8 mouse cellular contexts compared by ENCODE assay signal in genomic region chr16:33382341-33382740, GRCm38 (mm10). TPM values are rescaled to one million over a fixed set of nuclear protein-coding genes. Genes with fewer than 3 reads are reported as not detected.
DNase-seq lines count a peak whose midpoint lies in the region; ATAC-seq and TF ChIP-seq lines count a peak whose summit lies in the region.

No protein-coding gene starts in this region.

- no peak for ATAC-seq in hindbrain, embryonic 15.5 days (ENCODE audit: low FRiP score, low read depth)
- no peak for ATAC-seq in midbrain, embryonic 16.5 days

- TF ChIP-seq EP300 in MEL (IDR thresholded peaks at IDR 0.05; ENCODE audit: low read depth in 1 of 2, low read length in 2 of 2), result no peak

- DNase-seq in kidney, adult 2 months, result peak; percentile 19
- DNase-seq in kidney, adult 18-20 months, result no peak
- peak; percentile 45 for DNase-seq in MEL (ENCODE audit: low read depth, low spot score)
- DNase-seq in layer of hippocampus, adult 9-10 months (ENCODE audit: low spot score), result no peak
- no peak for DNase-seq in thymus, adult 2 months
- no peak for DNase-seq in B cell, adult 2 months

- H3K4me3 ChIP-seq in kidney, adult 2 months (ENCODE audit: insufficient read depth, low read depth, low read length), result peak overlapping the region; percentile 96
- H3K4me3 ChIP-seq in MEL (ENCODE audit: control insufficient read depth in 1 of 2, insufficient read depth in 1 of 2, low read depth in 2 of 2, low read length in 2 of 2), result peak overlapping the region; percentile 90 to 95
- peak overlapping the region; percentile 91 for H3K4me3 ChIP-seq in hindbrain, embryonic 15.5 days
- H3K4me3 ChIP-seq in midbrain, embryonic 16.5 days (ENCODE audit: low read depth, low read length), result peak overlapping the region; percentile 93
- no peak overlapping the region for H3K4me3 ChIP-seq in thymus, adult 2 months (ENCODE audit: control insufficient read depth, insufficient read depth, low read length)

- H3K27me3 ChIP-seq in kidney, adult 2 months (replicated peaks; ENCODE audit: control insufficient read depth, insufficient read depth, low read length), result no peaks in the 10 kb centered on the region
- no peaks in the 10 kb centered on the region for H3K27me3 ChIP-seq in MEL (ENCODE audit: control insufficient read depth in 1 of 2, insufficient read depth in 2 of 2, low read length in 2 of 2)
- no peaks in the 10 kb centered on the region for H3K27me3 ChIP-seq in hindbrain, embryonic 15.5 days
- no peaks in the 10 kb centered on the region for H3K27me3 ChIP-seq in midbrain, embryonic 16.5 days (ENCODE audit: control insufficient read depth, insufficient read depth, low read depth, low read length)
- H3K27me3 ChIP-seq in thymus, adult 2 months (ENCODE audit: control insufficient read depth, insufficient read depth, low read length), result no peaks in the 10 kb centered on the region

- no peaks in the 10 kb centered on the region for H3K36me3 ChIP-seq in kidney, adult 2 months (ENCODE audit: control insufficient read depth, insufficient read depth, low read length)
- peaks cover 0 to 28% of the 10 kb centered on the region in 2 experiments; a peak in 3 of 4 replicates for H3K36me3 ChIP-seq in MEL (ENCODE audit: control insufficient read depth in 1 of 2, insufficient read depth in 2 of 2, low read length in 2 of 2)
- no peaks in the 10 kb centered on the region for H3K36me3 ChIP-seq in hindbrain, embryonic 15.5 days
- H3K36me3 ChIP-seq in midbrain, embryonic 16.5 days (ENCODE audit: control insufficient read depth, insufficient read depth, low read length), result no peaks in the 10 kb centered on the region
- H3K36me3 ChIP-seq in thymus, adult 2 months (ENCODE audit: control insufficient read depth, insufficient read depth, low read length), result no peaks in the 10 kb centered on the region

- TF ChIP-seq RAD21 in MEL (IDR thresholded peaks at IDR 0.05; ENCODE audit: low read depth, low read length), result no peak

- peaks cover 10% of the 10 kb centered on the region; the same call in 1 of the 2 replicates for H3K4me1 ChIP-seq in kidney, adult 2 months (ENCODE audit: control insufficient read depth, insufficient read depth, low read length)
- H3K4me1 ChIP-seq in MEL (ENCODE audit: control insufficient read depth in 1 of 2, insufficient read depth in 2 of 2, low read length in 2 of 2), result peaks cover 4 to 19% of the 10 kb centered on the region in 2 experiments
- H3K4me1 ChIP-seq in hindbrain, embryonic 15.5 days (replicated peaks), result peaks cover 33% of the 10 kb centered on the region
- H3K4me1 ChIP-seq in midbrain, embryonic 16.5 days (ENCODE audit: control insufficient read depth, insufficient read depth, low read length), result peaks cover 24% of the 10 kb centered on the region
- peaks cover 9% of the 10 kb centered on the region for H3K4me1 ChIP-seq in thymus, adult 2 months (replicated peaks; ENCODE audit: control insufficient read depth, insufficient read depth, low read length)

- peaks cover 64% of the 10 kb centered on the region for H3K79me2 ChIP-seq in MEL (ENCODE audit: control insufficient read depth, insufficient read depth, low read length, poor library complexity)

- WGBS in kidney, adult 2 months, result 6% methylated on average over 4 of the region's 4 CpGs
- 28% methylated on average over 4 of the region's 4 CpGs for WGBS in hindbrain, embryonic 15.5 days
- 35% methylated on average over 4 of the region's 4 CpGs for WGBS in midbrain, embryonic 16.5 days
- WGBS in thymus, adult 2 months, result 13% methylated on average over 4 of the region's 4 CpGs

- peak overlapping the region; percentile 58; the same call in 1 of the 2 replicates for H3K27ac ChIP-seq in kidney, adult 2 months (ENCODE audit: insufficient read depth, low read depth, low read length)
- H3K27ac ChIP-seq in MEL (ENCODE audit: control insufficient read depth, low read depth, low read length), result peak overlapping the region; percentile 53; the same call in 1 of the 2 replicates
- H3K27ac ChIP-seq in hindbrain, embryonic 15.5 days (replicated peaks), result peak overlapping the region; percentile 97
- peak overlapping the region; percentile 97 for H3K27ac ChIP-seq in midbrain, embryonic 16.5 days (ENCODE audit: low read length)
- no peak overlapping the region for H3K27ac ChIP-seq in thymus, adult 2 months (ENCODE audit: control insufficient read depth, insufficient read depth, low read length)

- TF ChIP-seq POLR2A in kidney, adult 2 months (IDR thresholded peaks at IDR 0.05; ENCODE audit: low read depth, low read length), result no peak
- TF ChIP-seq POLR2A in MEL (IDR thresholded peaks at IDR 0.05; ENCODE audit: control insufficient read depth in 1 of 2, insufficient read depth in 1 of 2, low read depth in 1 of 2, low read length in 2 of 2, poor library complexity in 1 of 2), result no peak
- TF ChIP-seq POLR2A in thymus, adult 2 months (IDR thresholded peaks at IDR 0.05; ENCODE audit: control insufficient read depth, extremely low read depth, insufficient read depth, low read length, poor library complexity), result no peak

- H3K9ac ChIP-seq in MEL (ENCODE audit: control insufficient read depth, low read depth, low read length, poor library complexity, severe bottlenecking), result peak overlapping the region; percentile 96
- H3K9ac ChIP-seq in hindbrain, embryonic 15.5 days, result peak overlapping the region; percentile 94
- H3K9ac ChIP-seq in midbrain, embryonic 16.5 days (ENCODE audit: low read depth, low read length), result peak overlapping the region; percentile 97

- no peaks in the 10 kb centered on the region for H3K9me3 ChIP-seq in MEL (replicated peaks; ENCODE audit: insufficient read depth, low read length)
- H3K9me3 ChIP-seq in hindbrain, embryonic 15.5 days, result no peaks in the 10 kb centered on the region
- H3K9me3 ChIP-seq in midbrain, embryonic 16.5 days (replicated peaks; ENCODE audit: control insufficient read depth, low read length, poor library complexity, severe bottlenecking), result no peaks in the 10 kb centered on the region

- no peak for TF ChIP-seq CTCF in kidney, adult 2 months (conservative IDR thresholded peaks at IDR 0.05; ENCODE audit: insufficient read depth, insufficient read length, low read depth, low read length)
- TF ChIP-seq CTCF in MEL (IDR thresholded peaks at IDR 0.05 in 2 of 3, conservative IDR thresholded peaks at IDR 0.05 in 1 of 3; ENCODE audit: control insufficient read depth in 1 of 3, insufficient read depth in 1 of 3, low read depth in 2 of 3, low read length in 3 of 3, poor library complexity in 1 of 3, severe bottlenecking in 1 of 3), result no peak
- TF ChIP-seq CTCF in thymus, adult 2 months (IDR thresholded peaks at IDR 0.05; ENCODE audit: borderline replicate concordance, control insufficient read depth, extremely low read depth, insufficient read depth, low read length, poor library complexity), result no peak

- peak overlapping the region; percentile 66 for H3K4me2 ChIP-seq in hindbrain, embryonic 15.5 days
- H3K4me2 ChIP-seq in midbrain, embryonic 16.5 days (ENCODE audit: low read length), result peak overlapping the region; percentile 69

TF ChIP-seq in MEL, 35 proteins besides CTCF, POLR2A, EP300 and RAD21:
- TF ChIP-seq MXI1 (IDR thresholded peaks at IDR 0.05; ENCODE audit: low read depth, low read length) (peak; percentile 41; the same call in 1 of the 2 replicates), TBP (IDR thresholded peaks at IDR 0.05; ENCODE audit: low read depth, low read length) (no peak)

RNA-seq across cellular contexts. Expression of gene Zfp148, which starts 1.7 kb away (rescaled TPM):
- polyA plus RNA-seq in kidney, adult 2 months (2012; rRNA removed), result 8.7 and 9.8 TPM in 2 replicates
- 14.8 and 15.6 TPM in 2 replicates for total RNA-seq in MEL (2012; rRNA removed)
- polyA plus RNA-seq in MEL (2012; ENCODE audit: insufficient read depth in 1 of 2, insufficient read length in 2 of 2, low read depth in 1 of 2, low replicate concordance in 2 of 2, missing spikeins in 1 of 2), result 10 to 100 TPM; 19.2 to 22.2 TPM
- 49.2 and 49.3 TPM in 2 replicates for polyA plus RNA-seq in hindbrain, embryonic 15.5 days (2015; fragmentation: Nextera tagmentation; extraction: Ambion mirVana)
- 50.4 and 57.1 TPM in 2 replicates for polyA plus RNA-seq in midbrain, embryonic 16.5 days (2015; fragmentation: Nextera tagmentation; extraction: Ambion mirVana)
- polyA plus RNA-seq in thymus, adult 2 months (2012; rRNA removed), result 22.5 and 23.4 TPM in 2 replicates

Comparison
In these comparisons a context has a peak if more than half of its experiments do, and no peak if none do; other contexts are left out.
1. DNase-seq: peak in kidney, adult 2 months (single experiment) and MEL (single experiment); none in kidney, adult 18-20 months (single experiment), layer of hippocampus, adult 9-10 months (single experiment), thymus, adult 2 months (single experiment) and B cell, adult 2 months (0 of 2).
2. Peak in every context shown above with its lines, with median percentiles within 50 percentile points of each other: H3K9ac ChIP-seq.